Mouse (Mus musculus): ENCODE measurements at regions not wholly inside any gene's neighbourhood (a gene's known extent, or its start where the extent isn't known, plus 50 kb on each side); places are given as distances from the start of the nearest gene placed in this dataset.
"Not testable (repeated sequence)": the region's sequence is repeated elsewhere in the genome, so short reads cannot be mapped to it uniquely, and the experiment has no call there.

GRCm38 (mm10) chr10:99353541-99354292 is 90.7 kb downstream of the Dusp6 start:
- Histone ChIP-seq H3K27me3 (no peaks in the 10 kb centered on the region), H3K9me3 (no peaks in the 10 kb centered on the region), H3K27ac (no peak overlapping the region), H3K4me2 (replicated peaks) (0 out of 2 replicates have a peak overlapping the region, but pooled peaks have one; percentile 11), H3K4me1 (replicated peaks) (0 out of 2 replicates have a peak, but pooled peaks cover 4% of the 10 kb centered on the region), H3K36me3 (no peaks in the 10 kb centered on the region), H3K4me3 (replicated peaks) (no peak overlapping the region), H3K9ac (replicated peaks) (no peak overlapping the region)
- WGBS, result 47% methylated on average over 18 of the region's 18 CpGs
- ATAC-seq, result no peak

GRCm38 (mm10) chr10:99354352-99354751 is 91.3 kb downstream of the Dusp6 start:
- Histone ChIP-seq H3K9me3 (no peaks in the 10 kb centered on the region), H3K27ac (no peak overlapping the region), H3K9ac (replicated peaks) (no peak overlapping the region), H3K4me2 (replicated peaks) (no peak overlapping the region), H3K36me3 (no peaks in the 10 kb centered on the region), H3K4me1 (replicated peaks) (0 out of 2 replicates have a peak, but pooled peaks cover 4% of the 10 kb centered on the region), H3K4me3 (replicated peaks) (no peak overlapping the region), H3K27me3 (no peaks in the 10 kb centered on the region)
- ATAC-seq, result no peak
- WGBS, result 88% methylated on average over 2 of the region's 2 CpGs

GRCm38 (mm10) chr10:99355303-99355702 is 92.3 kb downstream of the Dusp6 start:
- 93% methylated on average over 4 of the region's 4 CpGs for WGBS
- H3K4me3 ChIP-seq (replicated peaks), result no peak overlapping the region
- no peaks in the 10 kb centered on the region for H3K36me3 ChIP-seq
- H3K27ac ChIP-seq, result no peak overlapping the region
- no peak overlapping the region for H3K4me2 ChIP-seq (replicated peaks)
- no peak overlapping the region for H3K9ac ChIP-seq (replicated peaks)
- ATAC-seq, result no peak
- 0 out of 2 replicates have a peak, but pooled peaks cover 4% of the 10 kb centered on the region for H3K4me1 ChIP-seq (replicated peaks)
- no peaks in the 10 kb centered on the region for H3K9me3 ChIP-seq
- no peaks in the 10 kb centered on the region for H3K27me3 ChIP-seq

- no peak overlapping the region for H3K9ac ChIP-seq (replicated peaks)
- H3K27me3 ChIP-seq, result no peaks in the 10 kb centered on the region
- 0 out of 2 replicates have a peak, but pooled peaks cover 4% of the 10 kb centered on the region for H3K4me1 ChIP-seq (replicated peaks)
- no peak overlapping the region for H3K27ac ChIP-seq
- H3K4me2 ChIP-seq (replicated peaks), result no peak overlapping the region
- H3K36me3 ChIP-seq, result no peaks in the 10 kb centered on the region
- 89% methylated on average over 5 of the region's 5 CpGs for WGBS
- ATAC-seq, result no peak
- H3K4me3 ChIP-seq (replicated peaks), result no peak overlapping the region
- H3K9me3 ChIP-seq, result no peaks in the 10 kb centered on the region
Measured at GRCm38 (mm10) chr10:99356221-99356620, 93.2 kb downstream of the Dusp6 start.

GRCm38 (mm10) chr10:99356883-99357282 is 93.9 kb downstream of the Dusp6 start:
- no peak overlapping the region for H3K4me3 ChIP-seq (replicated peaks)
- H3K4me1 ChIP-seq (replicated peaks), result 0 out of 2 replicates have a peak, but pooled peaks cover 4% of the 10 kb centered on the region
- no peak for ATAC-seq
- H3K27me3 ChIP-seq, result no peaks in the 10 kb centered on the region
- no peak overlapping the region for H3K4me2 ChIP-seq (replicated peaks)
- H3K9me3 ChIP-seq, result no peaks in the 10 kb centered on the region
- H3K36me3 ChIP-seq, result no peaks in the 10 kb centered on the region
- WGBS, result 82% methylated on average over 3 of the region's 3 CpGs
- no peak overlapping the region for H3K27ac ChIP-seq
- H3K9ac ChIP-seq (replicated peaks), result no peak overlapping the region

- Histone ChIP-seq H3K9me3 (no peaks in the 10 kb centered on the region), H3K27me3 (no peaks in the 10 kb centered on the region), H3K27ac (no peak overlapping the region), H3K4me2 (replicated peaks) (no peak overlapping the region), H3K36me3 (no peaks in the 10 kb centered on the region), H3K4me3 (replicated peaks) (no peak overlapping the region), H3K9ac (replicated peaks) (no peak overlapping the region), H3K4me1 (replicated peaks) (0 out of 2 replicates have a peak, but pooled peaks cover 4% of the 10 kb centered on the region)
- ATAC-seq, result no peak
- 77% methylated on average over 4 of the region's 4 CpGs for WGBS
Measured at GRCm38 (mm10) chr10:99357347-99357746, 94.3 kb downstream of the Dusp6 start.

- Histone ChIP-seq H3K4me3 (replicated peaks) (no peak overlapping the region), H3K27me3 (no peaks in the 10 kb centered on the region), H3K9me3 (no peaks in the 10 kb centered on the region), H3K4me1 (replicated peaks) (0 out of 2 replicates have a peak, but pooled peaks cover 4% of the 10 kb centered on the region), H3K27ac (no peak overlapping the region), H3K4me2 (replicated peaks) (no peak overlapping the region), H3K9ac (replicated peaks) (no peak overlapping the region), H3K36me3 (no peaks in the 10 kb centered on the region)
- 81% methylated on average over 1 of the region's 1 CpGs for WGBS
- no peak for ATAC-seq
Measured at GRCm38 (mm10) chr10:99358256-99358655, 95.2 kb downstream of the Dusp6 start.

GRCm38 (mm10) chr10:99359439-99359866 is 96.4 kb downstream of the Dusp6 start:
- no peak for ATAC-seq
- Histone ChIP-seq H3K36me3 (no peaks in the 10 kb centered on the region), H3K4me3 (replicated peaks) (no peak overlapping the region), H3K4me2 (replicated peaks) (no peak overlapping the region), H3K27me3 (no peaks in the 10 kb centered on the region), H3K27ac (no peak overlapping the region), H3K9me3 (no peaks in the 10 kb centered on the region), H3K4me1 (replicated peaks) (no peaks in the 10 kb centered on the region), H3K9ac (replicated peaks) (no peak overlapping the region)
- 30% methylated on average over 2 of the region's 2 CpGs for WGBS

GRCm38 (mm10) chr10:99360601-99361000 is 97.6 kb downstream of the Dusp6 start:
- not testable (repeated sequence) for H3K4me1 ChIP-seq (replicated peaks); H3K4me3 ChIP-seq (replicated peaks); H3K9me3 ChIP-seq; H3K36me3 ChIP-seq; H3K9ac ChIP-seq (replicated peaks); H3K27me3 ChIP-seq; H3K27ac ChIP-seq; H3K4me2 ChIP-seq (replicated peaks); ATAC-seq
- WGBS, result 60% methylated on average over 10 of the region's 10 CpGs

GRCm38 (mm10) chr10:99366162-99366561 is 103.1 kb downstream of the Dusp6 start:
- no peaks in the 10 kb centered on the region for H3K4me1 ChIP-seq (replicated peaks)
- no peaks in the 10 kb centered on the region for H3K27me3 ChIP-seq
- 86% methylated on average over 7 of the region's 7 CpGs for WGBS
- no peak overlapping the region for H3K9ac ChIP-seq (replicated peaks)
- H3K9me3 ChIP-seq, result no peaks in the 10 kb centered on the region
- ATAC-seq, result no peak
- H3K4me3 ChIP-seq (replicated peaks), result no peak overlapping the region
- no peak overlapping the region for H3K27ac ChIP-seq
- H3K4me2 ChIP-seq (replicated peaks), result no peak overlapping the region
- no peaks in the 10 kb centered on the region for H3K36me3 ChIP-seq

- H3K4me2 ChIP-seq (replicated peaks), result no peak overlapping the region
- H3K4me1 ChIP-seq (replicated peaks), result no peaks in the 10 kb centered on the region
- no peak for ATAC-seq
- H3K27ac ChIP-seq, result no peak overlapping the region
- WGBS, result 50% methylated on average over 6 of the region's 6 CpGs
- no peaks in the 10 kb centered on the region for H3K36me3 ChIP-seq
- no peak overlapping the region for H3K4me3 ChIP-seq (replicated peaks)
- H3K9me3 ChIP-seq, result no peaks in the 10 kb centered on the region
- no peaks in the 10 kb centered on the region for H3K27me3 ChIP-seq
- no peak overlapping the region for H3K9ac ChIP-seq (replicated peaks)
Measured at GRCm38 (mm10) chr10:99367757-99368156, 104.7 kb downstream of the Dusp6 start.

GRCm38 (mm10) chr10:99375101-99375500 is 112.1 kb downstream of the Dusp6 start:
- Histone ChIP-seq H3K27ac (no peak overlapping the region), H3K4me3 (replicated peaks) (no peak overlapping the region), H3K4me1 (replicated peaks) (no peaks in the 10 kb centered on the region), H3K9me3 (no peaks in the 10 kb centered on the region), H3K9ac (replicated peaks) (no peak overlapping the region), H3K27me3 (no peaks in the 10 kb centered on the region), H3K36me3 (no peaks in the 10 kb centered on the region), H3K4me2 (replicated peaks) (no peak overlapping the region)
- ATAC-seq, result no peak
- 54% methylated on average over 5 of the region's 5 CpGs for WGBS

- no peaks in the 10 kb centered on the region for H3K27me3 ChIP-seq
- 63% methylated on average over 8 of the region's 8 CpGs for WGBS
Measured at GRCm38 (mm10) chr10:99376430-99376829, 113.4 kb downstream of the Dusp6 start.

More at GRCm38 (mm10) chr10:99376430-99376829, 113.4 kb downstream of the Dusp6 start:
- ATAC-seq, result no peak
- Histone ChIP-seq H3K36me3 (no peaks in the 10 kb centered on the region), H3K4me2 (replicated peaks) (no peak overlapping the region), H3K9me3 (no peaks in the 10 kb centered on the region), H3K4me1 (replicated peaks) (no peaks in the 10 kb centered on the region), H3K9ac (replicated peaks) (no peak overlapping the region), H3K27ac (no peak overlapping the region), H3K4me3 (replicated peaks) (no peak overlapping the region)
